Mouse (Mus musculus): Measurements from ENCODE around the gene 4930402F06Rik. TPM values are rescaled to one million over a fixed set of nuclear protein-coding genes. Genes with fewer than 3 reads are reported as not detected.

The 4930402F06Rik gene
- polyA plus RNA-seq, 2 experiments, result not detected

DNA sequence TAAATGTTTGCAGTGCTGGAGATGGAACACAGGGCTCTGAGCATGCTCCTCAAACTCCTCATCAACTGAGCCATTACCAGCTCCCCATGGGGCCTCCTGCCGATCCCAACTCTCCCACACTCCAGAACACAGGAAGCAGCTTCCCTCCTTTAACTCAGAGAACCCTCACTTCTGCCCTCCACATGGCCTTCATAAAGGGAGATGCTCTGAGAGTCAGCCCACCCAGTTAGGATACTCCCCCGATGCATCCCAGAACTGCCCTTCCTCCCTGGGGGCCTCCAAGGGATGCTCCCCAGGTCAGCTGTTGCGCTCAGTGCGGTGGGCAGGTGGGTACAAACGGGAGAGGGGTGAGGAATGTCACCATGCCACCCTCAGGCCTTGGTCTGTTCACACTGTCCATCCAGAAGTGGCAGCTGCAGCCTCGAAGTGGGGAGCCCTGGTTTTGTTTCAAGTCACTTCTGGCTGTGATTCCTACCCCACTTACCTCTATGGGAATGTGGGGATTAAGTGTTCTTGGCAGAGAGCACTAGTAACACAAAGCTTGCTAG, 37.7 kb upstream of the 4930402F06Rik start:
- DNase-seq (ENCODE audit: low read depth in 3 of 3, low spot score in 3 of 3) (no peak), ATAC-seq (ENCODE audit: insufficient read depth) (no peak)
- Histone ChIP-seq H3K4me1 (replicated peaks; ENCODE audit: control insufficient read depth in 2 of 2, insufficient read depth in 2 of 2, low read length in 1 of 2) (peaks cover 0 to 14% of the 10 kb centered on the region in 2 experiments; a peak in 2 of 4 replicates), H3K27ac (no peak overlapping the region), H3K9ac (replicated peaks) (no peak overlapping the region), H3K4me3 (ENCODE audit: insufficient read depth in 1 of 2, low read depth in 2 of 2, low read length in 2 of 2) (no peak overlapping the region), H3K4me2 (ENCODE audit: low read depth) (no peak overlapping the region), H3K27me3 (ENCODE audit: control insufficient read depth, insufficient read depth, low read length) (no peaks in the 10 kb centered on the region), H3K36me3 (replicated peaks; ENCODE audit: control insufficient read depth, insufficient read depth, low read depth) (no peaks in the 10 kb centered on the region), H3K9me3 (ENCODE audit: control insufficient read depth, low read length) (no peaks in the 10 kb centered on the region)
- WGBS (ENCODE audit: insufficient replicate concordance), result 78% methylated on average over 6 of the region's 6 CpGs
- TF ChIP-seq CTCF (IDR thresholded peaks at IDR 0.05; ENCODE audit: low read depth) (no peak), EP300 (IDR thresholded peaks at IDR 0.05; ENCODE audit: low read depth) (no peak)

DNA sequence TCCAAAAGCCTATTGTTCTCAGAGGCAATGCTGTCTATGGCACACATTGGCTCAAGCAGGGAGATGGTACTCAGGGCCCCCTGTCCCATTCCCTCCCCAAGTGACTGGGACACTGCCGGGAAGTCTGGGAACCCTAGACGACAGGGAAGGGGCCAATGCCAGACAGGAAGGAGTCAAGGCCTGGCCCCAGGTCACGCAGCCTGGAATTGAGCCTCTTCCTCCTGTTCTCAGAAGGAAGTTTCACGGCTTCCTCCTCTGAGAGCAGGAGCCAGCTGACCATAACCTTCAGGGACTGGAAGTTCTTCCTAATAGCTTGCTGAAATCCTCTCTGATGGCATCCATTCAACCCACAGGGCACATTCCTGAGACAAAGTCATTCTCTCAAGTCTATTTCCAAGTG, 36.5 kb upstream of the 4930402F06Rik start:
- H3K27me3 ChIP-seq (ENCODE audit: control insufficient read depth, insufficient read depth, low read length), result no peaks in the 10 kb centered on the region
- H3K4me2 ChIP-seq (ENCODE audit: low read depth), result no peak overlapping the region
- 0 out of 2 replicates have a peak, but pooled peaks have one; percentile 28 for ATAC-seq (ENCODE audit: insufficient read depth)
- no peak overlapping the region for H3K27ac ChIP-seq
- TF ChIP-seq CTCF (IDR thresholded peaks at IDR 0.05; ENCODE audit: low read depth) (no peak), EP300 (IDR thresholded peaks at IDR 0.05; ENCODE audit: low read depth) (no peak)
- no peak for DNase-seq (ENCODE audit: low read depth in 3 of 3, low spot score in 3 of 3)
- no peak overlapping the region for H3K4me3 ChIP-seq (ENCODE audit: insufficient read depth in 1 of 2, low read depth in 2 of 2, low read length in 2 of 2)
- H3K4me1 ChIP-seq (replicated peaks; ENCODE audit: control insufficient read depth in 2 of 2, insufficient read depth in 2 of 2, low read length in 1 of 2), result peaks cover 0 to 14% of the 10 kb centered on the region in 2 experiments; a peak in 2 of 4 replicates
- H3K9me3 ChIP-seq (ENCODE audit: control insufficient read depth, low read length), result no peaks in the 10 kb centered on the region
- H3K9ac ChIP-seq (replicated peaks), result no peak overlapping the region
- no peaks in the 10 kb centered on the region for H3K36me3 ChIP-seq (replicated peaks; ENCODE audit: control insufficient read depth, insufficient read depth, low read depth)
- WGBS (ENCODE audit: insufficient replicate concordance), result 56% methylated on average over 4 of the region's 4 CpGs

DNA sequence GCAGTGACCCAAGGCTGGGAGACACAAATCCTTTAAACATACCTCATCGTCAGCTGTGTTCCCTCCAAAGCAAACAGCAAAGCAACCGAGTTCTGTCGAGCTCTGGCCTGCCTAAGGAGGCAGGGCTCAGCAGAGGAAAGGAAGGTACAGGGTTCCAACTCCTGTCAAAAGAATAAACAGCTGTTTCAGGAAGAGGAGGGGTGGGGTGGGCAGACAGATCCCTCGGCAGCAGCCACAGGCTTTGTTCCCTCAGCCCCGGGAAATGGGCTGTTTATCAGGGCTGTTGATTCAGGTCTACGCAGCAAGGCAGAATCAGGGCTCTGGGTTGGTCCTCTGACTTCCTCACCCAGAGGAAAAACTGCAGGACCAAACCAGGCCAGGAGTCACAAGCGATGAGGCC, 35.5 kb upstream of the 4930402F06Rik start:
- Histone ChIP-seq H3K27ac (no peak overlapping the region), H3K4me3 (ENCODE audit: insufficient read depth in 1 of 2, low read depth in 2 of 2, low read length in 2 of 2) (no peak overlapping the region), H3K27me3 (ENCODE audit: control insufficient read depth, insufficient read depth, low read length) (no peaks in the 10 kb centered on the region), H3K9ac (replicated peaks) (no peak overlapping the region), H3K9me3 (ENCODE audit: control insufficient read depth, low read length) (no peaks in the 10 kb centered on the region), H3K36me3 (replicated peaks; ENCODE audit: control insufficient read depth, insufficient read depth, low read depth) (no peaks in the 10 kb centered on the region), H3K4me1 (replicated peaks; ENCODE audit: control insufficient read depth in 2 of 2, insufficient read depth in 2 of 2, low read length in 1 of 2) (peaks cover 0 to 15% of the 10 kb centered on the region in 2 experiments; a peak in 2 of 4 replicates), H3K4me2 (ENCODE audit: low read depth) (no peak overlapping the region)
- TF ChIP-seq CTCF (IDR thresholded peaks at IDR 0.05; ENCODE audit: low read depth), result no peak
- no peak for TF ChIP-seq EP300 (IDR thresholded peaks at IDR 0.05; ENCODE audit: low read depth)
- no peak for ATAC-seq (ENCODE audit: insufficient read depth)
- no peak for DNase-seq (ENCODE audit: low read depth in 3 of 3, low spot score in 3 of 3)
- 32% methylated on average over 7 of the region's 7 CpGs for WGBS (ENCODE audit: insufficient replicate concordance)

- ATAC-seq (ENCODE audit: insufficient read depth), result no peak
- Histone ChIP-seq H3K9me3 (ENCODE audit: control insufficient read depth, low read length) (no peaks in the 10 kb centered on the region), H3K27me3 (ENCODE audit: control insufficient read depth, insufficient read depth, low read length) (no peaks in the 10 kb centered on the region), H3K27ac (no peak overlapping the region), H3K4me3 (ENCODE audit: insufficient read depth in 1 of 2, low read depth in 2 of 2, low read length in 2 of 2) (no peak overlapping the region), H3K4me2 (ENCODE audit: low read depth) (no peak overlapping the region), H3K36me3 (replicated peaks; ENCODE audit: control insufficient read depth, insufficient read depth, low read depth) (no peaks in the 10 kb centered on the region), H3K9ac (replicated peaks) (no peak overlapping the region), H3K4me1 (replicated peaks; ENCODE audit: control insufficient read depth in 2 of 2, insufficient read depth in 2 of 2, low read length in 1 of 2) (peaks cover 0 to 15% of the 10 kb centered on the region in 2 experiments; a peak in 2 of 4 replicates)
- 69% methylated on average over 7 of the region's 7 CpGs for WGBS (ENCODE audit: insufficient replicate concordance)
- DNase-seq (ENCODE audit: low read depth in 3 of 3, low spot score in 3 of 3), result no peak
- no peak for TF ChIP-seq EP300 (IDR thresholded peaks at IDR 0.05; ENCODE audit: low read depth)
- no peak for TF ChIP-seq CTCF (IDR thresholded peaks at IDR 0.05; ENCODE audit: low read depth)
These were observed 35.0 kb upstream of the 4930402F06Rik start for GRCm38 (mm10) chr2:35432011-35432410.

GRCm38 (mm10) chr2:35430806-35431205, 33.8 kb upstream of the 4930402F06Rik start:
- TF ChIP-seq CTCF (IDR thresholded peaks at IDR 0.05; ENCODE audit: low read depth) (no peak), EP300 (IDR thresholded peaks at IDR 0.05; ENCODE audit: low read depth) (no peak)
- H3K9me3 ChIP-seq (ENCODE audit: control insufficient read depth, low read length), result no peaks in the 10 kb centered on the region
- no peak overlapping the region for H3K4me3 ChIP-seq (ENCODE audit: insufficient read depth in 1 of 2, low read depth in 2 of 2, low read length in 2 of 2)
- H3K4me2 ChIP-seq (ENCODE audit: low read depth), result no peak overlapping the region
- H3K9ac ChIP-seq (replicated peaks), result no peak overlapping the region
- H3K27ac ChIP-seq, result no peak overlapping the region
- no peaks in the 10 kb centered on the region for H3K36me3 ChIP-seq (replicated peaks; ENCODE audit: control insufficient read depth, insufficient read depth, low read depth)
- no peak for ATAC-seq (ENCODE audit: insufficient read depth)
- H3K27me3 ChIP-seq (ENCODE audit: control insufficient read depth, insufficient read depth, low read length), result no peaks in the 10 kb centered on the region
- H3K4me1 ChIP-seq (replicated peaks; ENCODE audit: control insufficient read depth in 2 of 2, insufficient read depth in 2 of 2, low read length in 1 of 2), result peaks cover 0 to 15% of the 10 kb centered on the region in 2 experiments; a peak in 2 of 4 replicates
- no peak for DNase-seq (ENCODE audit: low read depth in 3 of 3, low spot score in 3 of 3)
- 84% methylated on average over 8 of the region's 8 CpGs for WGBS (ENCODE audit: insufficient replicate concordance)

Data from liver, embryonic 14.5 days (tissue).